Mouse (Mus musculus) ES-Bruce4 (cell line): ENCODE measurements around the gene Poc1b.

ENCODE experiments used
- CTCF ChIP-seq: IDR thresholded peaks from one replicate; pipeline ENCODE4 v1.8.1; 2011; ENCODE audit warnings: low read depth, low read length
- EP300 ChIP-seq: IDR thresholded peaks from 2 replicates; pipeline ENCODE4 v1.6.1; 2011; ENCODE audit warnings: low read depth, low read length; ENCODE audit not compliant: insufficient read depth
- POLR2A ChIP-seq: IDR thresholded peaks from one replicate; pipeline ENCODE4 v1.8.1; 2011; ENCODE audit warnings: low read length; ENCODE audit not compliant: insufficient read depth

GRCm38 (mm10) chr10:99232518-99233227 lies 125.8 kb downstream of the Poc1b start:
- TF ChIP-seq EP300 (no peak), POLR2A (no peak), CTCF (no peak)
